Mouse (Mus musculus) cerebellum, adult 2 months (tissue): ENCODE data around the gene Adcy1.

ENCODE experiments used
- CTCF ChIP-seq: fragments of 200-500 bp; IDR thresholded peaks from 2 replicates; pipeline ENCODE4 v1.5.1; 2011; ENCODE audit warnings: low read depth, mild to moderate bottlenecking, control low read depth, low read length, moderate library complexity, borderline replicate concordance; ENCODE audit not compliant: insufficient read depth
- POLR2A ChIP-seq: fragments of 200-500 bp; IDR thresholded peaks from 2 replicates; pipeline ENCODE4 v1.6.1; 2011; ENCODE audit warnings: low read length, control low read depth, borderline replicate concordance; ENCODE audit not compliant: insufficient read depth

DNA sequence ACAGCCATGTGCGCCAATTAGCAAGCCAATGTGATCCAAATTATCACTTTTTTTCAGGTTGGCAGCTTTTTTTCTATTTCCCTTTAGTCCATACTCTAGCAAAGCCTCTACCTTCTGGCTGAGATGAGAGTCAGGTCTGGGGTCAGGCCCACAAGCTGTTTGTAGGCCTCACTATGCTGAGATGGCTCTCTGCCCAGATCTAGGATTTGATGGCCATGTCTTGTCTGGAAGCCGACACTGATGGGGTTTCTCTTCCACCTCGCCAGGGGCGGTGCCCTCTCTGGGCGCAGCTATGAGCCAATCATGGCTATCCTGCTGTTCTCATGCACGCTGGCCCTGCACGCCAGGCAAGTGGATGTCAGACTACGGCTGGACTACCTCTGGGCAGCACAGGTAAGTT is 87.2 kb downstream of the Adcy1 start:
- TF ChIP-seq POLR2A: no peak
- no peak for TF ChIP-seq CTCF
